Mouse (Mus musculus) heart, postnatal 0 days (tissue): ENCODE data around the gene Wdr25.

Experiments
- CTCF ChIP-seq: IDR thresholded peaks from 2 replicates; pipeline ENCODE4 v1.5.1; 2016; ENCODE audit warnings: antibody characterized with exemption, control low read depth, low read depth
- EP300 ChIP-seq: IDR thresholded peaks from 2 replicates; pipeline ENCODE4 v1.6.1; 2016; ENCODE audit warnings: antibody characterized with exemption, low read depth

GRCm38 (mm10) chr12:109074106-109074505 is 180.7 kb downstream of the Wdr25 start:
- TF ChIP-seq CTCF (no peak), EP300 (no peak)
